Mouse (Mus musculus): ENCODE results near the gene Irf2bpl.

Gene Irf2bpl

GRCm38 (mm10) chr12:86884197-86885058 lies at the start of gene Irf2bpl:
Irf2bpl (minus strand) TSS chr12:86884798.
- DNase-seq (ENCODE audit: low spot score): peak; percentile 99

- DNase-seq (ENCODE audit: low spot score): no peak
Observed at GRCm38 (mm10) chr12:86932575-86932952, 48.0 kb upstream of the Irf2bpl start.

GRCm38 (mm10) chr12:86931919-86932574 lies 47.4 kb upstream of the Irf2bpl start:
- no peak for DNase-seq (ENCODE audit: low spot score)

- DNase-seq (ENCODE audit: low spot score): no peak
Observed at GRCm38 (mm10) chr12:86930934-86931729, 46.5 kb upstream of the Irf2bpl start.

GRCm38 (mm10) chr12:86923837-86924236 lies 39.2 kb upstream of the Irf2bpl start:
- peak; percentile 35 for DNase-seq (ENCODE audit: low spot score)

GRCm38 (mm10) chr12:86918983-86919722 lies 34.6 kb upstream of the Irf2bpl start:
- DNase-seq (ENCODE audit: low spot score): no peak

- no peak for DNase-seq (ENCODE audit: low spot score)
Observed at GRCm38 (mm10) chr12:86918361-86918967, 33.9 kb upstream of the Irf2bpl start.

GRCm38 (mm10) chr12:86916796-86917573 lies 32.4 kb upstream of the Irf2bpl start:
- no peak for DNase-seq (ENCODE audit: low spot score)

GRCm38 (mm10) chr12:86915617-86916016 lies 31.0 kb upstream of the Irf2bpl start:
- no peak for DNase-seq (ENCODE audit: low spot score)

- no peak for DNase-seq (ENCODE audit: low spot score)
Observed at GRCm38 (mm10) chr12:86914756-86915155, 30.2 kb upstream of the Irf2bpl start.

- no peak for DNase-seq (ENCODE audit: low spot score)
Observed at GRCm38 (mm10) chr12:86914351-86914750, 29.8 kb upstream of the Irf2bpl start.

- no peak for DNase-seq (ENCODE audit: low spot score)
Observed at GRCm38 (mm10) chr12:86912335-86913093, 27.9 kb upstream of the Irf2bpl start.

- DNase-seq (ENCODE audit: low spot score): no peak
Observed at GRCm38 (mm10) chr12:86911482-86911931, 26.9 kb upstream of the Irf2bpl start.

- DNase-seq (ENCODE audit: low spot score): peak; percentile 55
Observed at GRCm38 (mm10) chr12:86906395-86906794, 21.8 kb upstream of the Irf2bpl start.

GRCm38 (mm10) chr12:86905876-86906275 lies 21.3 kb upstream of the Irf2bpl start:
- no peak for DNase-seq (ENCODE audit: low spot score)

GRCm38 (mm10) chr12:86905203-86905602 lies 20.6 kb upstream of the Irf2bpl start:
- DNase-seq (ENCODE audit: low spot score): no peak

- no peak for DNase-seq (ENCODE audit: low spot score)
Observed at GRCm38 (mm10) chr12:86903828-86904806, 19.5 kb upstream of the Irf2bpl start.

GRCm38 (mm10) chr12:86899461-86900179 lies 15.0 kb upstream of the Irf2bpl start:
- DNase-seq (ENCODE audit: low spot score): no peak

All from urinary bladder, postnatal 10 days (tissue).